Mouse (Mus musculus) v-Abl transformed pro-B cells (cell line): Measurements from ENCODE around the gene Hopx.
"Not testable (repeated sequence)": the region's sequence is repeated elsewhere in the genome, so short reads cannot be mapped to it uniquely, and the experiment has no call there.

Experiments
- in situ Hi-C, 2 experiments: fragments of 400-800 bp; cut with MboI; formaldehyde crosslinking; loops; one replicate each; pipeline ENCODE4 v1.15.1; 2025; ENCODE audit not compliant: unreplicated experiment in 2 of 2

Hopx gene

GRCm38 (mm10) chr5:77107146-77107822, 7.6 kb downstream of the Hopx start:
- in situ Hi-C loops = no loop called here

- in situ Hi-C loops = no loop called here
These were observed 12.2 kb downstream of the Hopx start for GRCm38 (mm10) chr5:77102522-77103365.

- in situ Hi-C loops = no loop called here
These were observed 14.2 kb downstream of the Hopx start for GRCm38 (mm10) chr5:77100691-77101090.

GRCm38 (mm10) chr5:77099997-77100380, 14.9 kb downstream of the Hopx start:
- in situ Hi-C loops = no loop called here

DNA sequence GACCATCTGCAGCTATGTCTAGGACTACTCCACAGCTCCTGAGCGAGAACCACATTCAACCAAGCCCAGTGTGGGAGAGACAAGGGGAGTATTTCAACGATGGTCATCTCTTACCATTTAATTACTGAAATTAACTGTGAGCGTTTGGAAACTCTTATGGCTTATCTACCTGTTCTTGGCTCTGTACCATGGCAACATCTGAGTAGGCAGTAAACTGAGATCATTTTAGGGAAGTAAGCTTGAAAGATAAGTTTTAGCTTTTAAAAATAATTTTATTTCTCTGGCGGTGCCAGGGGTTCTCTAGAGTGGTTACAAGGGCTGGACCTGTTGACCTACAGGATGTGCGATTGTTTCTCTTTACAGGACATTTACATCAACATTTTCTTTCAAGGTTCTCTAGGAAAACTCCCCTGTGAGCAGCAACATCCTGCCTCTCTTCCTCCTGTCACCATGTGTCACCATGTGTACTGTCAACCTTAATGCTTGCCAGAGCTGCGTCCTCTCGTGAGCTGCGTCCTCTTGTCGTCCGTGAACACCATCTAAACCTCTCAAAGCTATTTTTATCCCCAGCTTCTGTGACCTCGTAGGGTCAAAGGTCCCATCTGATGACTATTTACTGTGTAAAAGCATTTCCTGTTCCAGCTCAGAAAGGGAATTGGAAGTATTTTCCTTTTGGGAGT, 15.5 kb downstream of the Hopx start:
- in situ Hi-C loops = no loop called here

DNA sequence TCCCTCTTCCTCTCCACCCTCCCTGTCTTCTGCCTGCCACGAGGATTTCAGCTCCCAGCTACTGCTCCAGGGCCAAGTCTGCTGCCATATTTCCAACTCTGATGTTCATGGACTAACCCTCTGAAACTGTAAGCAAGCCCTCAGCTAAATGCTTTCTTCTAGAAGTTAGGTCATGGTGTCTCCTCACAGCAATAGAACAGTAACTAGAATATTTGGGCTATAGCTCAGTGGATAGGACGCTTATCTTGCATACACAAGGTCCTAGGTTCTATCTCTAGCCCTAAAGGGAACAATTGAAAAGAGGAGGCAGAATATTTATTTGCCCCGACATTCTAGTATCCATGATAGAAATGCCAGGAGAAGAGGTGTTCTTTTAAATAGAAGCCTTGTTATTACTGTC, 16.0 kb downstream of the Hopx start:
- in situ Hi-C loops = no loop called here

DNA sequence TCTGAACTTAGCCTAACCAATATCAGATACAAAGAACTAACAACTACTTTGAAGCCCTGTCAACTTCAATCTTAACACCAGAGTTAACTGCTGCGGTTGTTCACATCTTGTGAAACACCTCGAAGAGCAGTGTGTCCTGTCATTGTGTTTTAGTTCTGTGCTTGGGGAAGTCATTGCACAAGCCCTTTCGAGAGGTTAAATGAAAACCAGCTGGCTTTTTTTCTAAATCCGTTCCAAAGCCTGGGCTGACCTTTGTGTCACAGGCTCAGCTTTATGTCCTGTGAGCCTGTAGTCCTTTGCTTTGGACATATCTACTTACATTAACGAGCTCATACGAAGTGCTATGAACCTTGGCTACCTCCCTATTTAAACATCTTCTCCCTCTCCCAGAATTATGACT, 17.2 kb downstream of the Hopx start:
- in situ Hi-C loops = no loop called here

DNA sequence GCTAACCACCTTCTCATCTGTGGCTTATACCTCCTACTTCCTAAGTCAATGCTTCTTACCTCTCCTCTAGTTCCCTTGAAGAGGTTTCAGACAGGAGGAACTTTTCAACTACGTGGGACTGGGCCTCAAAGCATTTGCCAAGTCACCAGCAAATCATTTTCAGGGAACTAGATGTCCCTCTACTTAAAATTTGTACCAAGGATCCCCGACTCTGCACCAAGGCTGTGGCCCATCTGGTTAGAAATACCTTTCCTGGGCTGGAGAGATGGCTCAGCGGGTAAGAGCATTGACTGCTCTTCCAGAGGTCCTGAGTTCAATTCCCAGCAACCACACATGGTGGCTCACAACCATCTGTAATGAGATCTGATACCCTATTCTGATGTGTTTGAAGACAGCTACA, 18.7 kb downstream of the Hopx start:
- in situ Hi-C loops = not testable (repeated sequence)

DNA sequence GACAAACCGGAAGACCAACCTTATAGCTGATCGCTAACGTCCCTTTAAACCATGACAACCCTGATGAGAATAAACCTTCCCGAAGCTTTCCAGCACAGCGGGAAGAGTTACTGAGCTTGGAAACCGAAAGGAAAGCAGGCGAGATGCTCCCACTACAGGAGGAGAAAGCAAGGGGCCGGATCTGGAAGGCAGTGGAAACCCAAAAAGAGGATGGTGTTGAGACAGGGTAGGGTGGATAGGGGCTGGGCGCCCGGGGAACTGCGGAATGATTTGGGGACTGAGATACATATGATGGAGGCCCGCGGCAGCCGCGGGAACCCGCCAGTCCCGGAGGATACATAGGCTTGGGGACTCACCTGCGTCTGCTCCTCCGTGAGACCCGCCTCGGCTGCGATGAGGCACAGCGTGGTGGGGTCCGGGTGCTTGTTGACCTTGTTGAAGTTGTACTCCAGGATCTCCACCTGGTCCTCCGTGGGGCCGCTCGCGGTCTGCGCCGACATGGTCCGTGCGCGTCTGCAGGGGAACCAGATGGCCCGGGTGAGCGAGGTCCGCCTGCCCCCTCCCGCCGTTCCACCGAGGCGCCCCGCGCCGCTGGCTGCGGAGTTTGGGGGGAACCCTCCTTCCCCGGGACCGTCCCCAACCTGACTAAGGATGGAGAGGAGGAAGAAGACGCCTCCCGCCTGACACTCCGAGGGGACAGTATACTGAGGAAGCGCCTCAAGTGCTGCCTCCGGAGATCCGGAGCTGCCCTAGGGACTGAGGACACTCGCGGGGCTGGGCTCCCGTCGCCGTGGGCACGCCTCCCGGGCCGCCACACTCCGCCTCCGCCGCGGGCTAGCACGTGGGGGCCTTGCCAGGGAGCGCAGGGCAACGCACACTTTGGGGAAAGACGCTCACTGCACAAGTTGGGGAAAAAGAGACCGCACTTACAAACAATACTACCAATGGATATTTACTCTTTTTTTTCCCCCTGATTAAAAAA, 20.1 kb downstream of the Hopx start:
- in situ Hi-C loops = loop anchor here in 1 of 2 experiments (5.0 kb wide), 1 partner anchor 122 kb away; no protein-coding TSS in a partner anchor

DNA sequence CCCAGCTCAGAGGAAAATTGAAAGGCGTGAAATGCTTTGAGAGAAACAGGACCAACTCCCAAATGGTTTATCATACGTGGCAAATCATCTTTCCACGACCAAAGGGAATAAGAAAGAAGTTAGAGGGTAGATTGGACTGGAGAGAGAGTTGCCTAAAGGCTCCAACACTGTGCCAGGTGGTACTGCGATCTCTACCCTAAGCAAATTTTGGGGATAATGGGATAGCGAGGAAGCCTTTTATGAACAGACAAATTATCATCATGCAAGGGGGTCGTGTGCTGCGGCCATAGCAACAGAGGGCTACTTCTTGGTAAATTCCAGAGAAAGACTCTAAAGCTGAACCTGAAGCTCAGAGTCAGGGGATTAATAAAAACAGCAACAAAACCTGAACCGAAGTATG, 21.0 kb downstream of the Hopx start:
- in situ Hi-C loops = loop anchor here in 1 of 2 experiments (5.0 kb wide), 1 partner anchor 123 kb away; no protein-coding TSS in a partner anchor

- in situ Hi-C loops = loop anchor here in 1 of 2 experiments (5.0 kb wide), 1 partner anchor 125 kb away; no protein-coding TSS in a partner anchor
These were observed 22.4 kb downstream of the Hopx start for GRCm38 (mm10) chr5:77092531-77092930.

- in situ Hi-C loops = loop anchor here in 1 of 2 experiments (5.0 kb wide), 1 partner anchor 125 kb away; no protein-coding TSS in a partner anchor
These were observed 23.0 kb downstream of the Hopx start for GRCm38 (mm10) chr5:77091923-77092322.

GRCm38 (mm10) chr5:77090521-77091096, 24.3 kb downstream of the Hopx start:
- in situ Hi-C loops = loop anchor here in 1 of 2 experiments (5.0 kb wide), 1 partner anchor 127 kb away; no protein-coding TSS in a partner anchor

GRCm38 (mm10) chr5:77089901-77090300, 25.0 kb downstream of the Hopx start:
- in situ Hi-C loops = loop anchor here (5.0 kb wide), 1 partner anchor 127 kb away; no protein-coding TSS in a partner anchor

DNA sequence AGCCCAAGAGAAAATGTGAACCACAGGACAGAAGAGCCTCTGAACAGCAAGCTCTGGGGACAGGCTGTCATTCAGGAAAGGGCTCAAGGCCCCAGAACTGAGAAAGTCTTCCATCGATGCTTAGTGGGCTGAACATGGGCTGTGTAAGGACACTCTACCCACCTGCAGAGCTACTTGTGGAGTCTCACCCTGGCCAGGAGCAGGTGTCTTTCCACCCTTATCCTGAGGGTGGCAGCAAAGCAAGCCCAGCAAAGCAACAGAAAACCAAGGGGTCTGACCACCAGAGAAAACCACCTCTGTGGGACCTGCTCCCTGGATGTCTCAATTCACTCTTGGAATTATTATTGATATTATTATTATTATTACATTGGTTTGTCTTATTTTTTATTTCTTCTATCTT, 25.6 kb downstream of the Hopx start:
- in situ Hi-C loops = loop anchor here in 1 of 2 experiments (5.0 kb wide), 1 partner anchor 128 kb away; no protein-coding TSS in a partner anchor

DNA sequence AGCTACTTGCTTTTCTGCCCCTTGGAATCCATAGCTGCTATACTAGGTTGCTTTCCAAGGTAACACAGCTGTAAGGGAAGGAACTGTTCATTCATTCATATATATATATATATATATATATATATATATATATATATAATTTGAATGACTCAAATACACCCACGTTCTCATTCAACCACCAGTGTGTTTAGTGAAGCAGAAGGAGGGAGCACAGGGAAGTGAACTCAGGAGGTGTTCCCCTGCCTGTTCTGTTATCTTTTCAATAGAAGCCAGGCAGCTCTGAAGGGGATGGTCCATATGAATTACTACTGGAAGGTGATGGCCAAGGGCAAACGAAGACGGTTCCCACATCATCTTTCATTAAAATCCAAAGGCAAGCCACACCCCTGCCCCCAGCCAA, 27.8 kb downstream of the Hopx start:
- in situ Hi-C loops = loop anchor here in 1 of 2 experiments (5.0 kb wide), 1 partner anchor 130 kb away; no protein-coding TSS in a partner anchor

DNA sequence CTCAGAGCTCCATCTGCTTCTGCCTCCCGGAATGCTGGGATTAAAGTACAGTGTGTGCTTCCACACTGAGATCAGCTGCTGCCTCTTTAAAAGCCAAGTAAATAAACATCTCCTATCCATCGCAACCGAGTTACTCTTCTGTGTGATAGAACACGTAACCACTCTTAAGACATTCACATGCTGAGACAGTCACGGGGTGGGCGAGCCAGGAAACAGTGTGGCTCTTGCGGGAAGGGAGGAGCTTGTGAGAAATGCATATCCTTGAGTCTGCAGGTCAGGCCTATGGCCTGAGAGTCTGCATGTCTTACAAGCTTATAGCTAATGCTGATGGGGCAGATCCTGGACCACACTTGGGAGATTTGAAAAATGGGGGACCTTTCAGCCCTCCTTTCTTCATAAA, 28.4 kb downstream of the Hopx start:
- in situ Hi-C loops = loop anchor here in 1 of 2 experiments (5.0 kb wide), 1 partner anchor 131 kb away; no protein-coding TSS in a partner anchor

DNA sequence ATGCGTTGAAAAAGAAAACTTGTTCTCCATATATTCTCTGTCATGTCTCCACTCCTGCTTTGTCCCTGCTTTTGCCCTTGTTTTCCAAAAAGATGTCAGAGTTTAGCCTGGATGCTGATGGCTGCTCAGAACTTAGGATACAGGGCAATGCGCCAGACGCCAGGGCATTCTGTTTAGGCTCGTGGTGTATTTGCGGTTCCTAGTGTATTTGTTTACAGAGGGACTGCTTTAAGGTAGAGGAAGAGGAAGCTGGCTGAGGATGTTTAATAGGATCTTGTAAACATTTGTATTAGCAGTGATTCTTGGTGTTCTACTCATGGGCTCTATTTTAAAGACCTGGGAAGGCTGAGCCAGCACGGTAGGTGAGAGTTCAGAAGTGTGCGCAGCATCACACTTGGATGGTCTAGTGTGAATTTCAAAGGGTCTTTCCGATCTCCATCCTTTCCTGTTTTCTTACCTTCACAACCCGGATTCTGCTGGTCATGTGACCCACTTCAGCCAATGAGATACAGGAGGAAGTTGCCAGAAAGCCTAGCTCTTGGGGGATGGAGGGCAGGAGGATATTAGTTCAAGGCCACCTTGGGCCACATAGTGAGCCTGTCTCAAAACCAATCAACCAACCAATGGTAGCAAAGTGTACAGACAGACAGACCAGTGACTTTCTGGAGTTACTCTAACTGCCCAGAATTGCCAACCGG, 29.0 kb downstream of the Hopx start:
- in situ Hi-C loops = loop anchor here in 1 of 2 experiments (5.0 kb wide), 1 partner anchor 131 kb away; no protein-coding TSS in a partner anchor
